Mouse (Mus musculus): ENCODE results near the gene Nfu1. TPM values are rescaled to one million over a fixed set of nuclear protein-coding genes. Genes with fewer than 3 reads are reported as not detected.

Nfu1 gene
- polyA plus RNA-seq, 1 experiment, result 100 TPM

DNA sequence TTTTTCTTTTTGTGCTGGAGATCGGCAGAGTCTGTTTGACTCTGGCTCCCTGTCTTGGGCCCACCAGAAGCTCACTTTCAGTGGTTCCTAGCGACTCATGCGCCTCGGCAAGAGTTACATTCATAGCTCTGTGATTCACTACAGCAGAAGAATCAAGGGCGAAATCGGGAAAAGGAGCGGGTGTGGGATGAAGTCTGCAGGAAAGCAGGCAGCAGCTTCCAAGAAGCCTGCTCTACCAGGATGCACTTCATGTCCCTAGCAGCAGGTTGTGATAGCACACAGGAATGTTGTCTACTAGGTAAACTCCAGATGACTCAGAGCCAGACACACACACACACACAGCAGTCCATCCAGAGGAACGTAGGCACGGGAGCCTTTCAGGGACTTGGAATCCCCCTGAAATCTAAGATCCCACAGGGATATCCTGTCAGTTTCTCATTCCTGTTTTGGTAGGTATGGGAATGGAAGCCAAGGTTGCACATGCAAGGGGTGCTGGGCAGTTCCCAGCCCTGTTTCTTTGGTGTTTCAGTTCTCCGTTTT is 42.9 kb downstream of the Nfu1 start:
- no peak for DNase-seq
- 95% methylated on average over 10 of the region's 10 CpGs for WGBS
- no peak for TF ChIP-seq POLR2A (IDR thresholded peaks at IDR 0.05; ENCODE audit: control insufficient read depth, extremely low read depth, insufficient read depth, low read length, poor library complexity)
- TF ChIP-seq CTCF (IDR thresholded peaks at IDR 0.05; ENCODE audit: borderline replicate concordance, control insufficient read depth, extremely low read depth, insufficient read depth, low read length, poor library complexity), result no peak
- no peak overlapping the region for H3K4me3 ChIP-seq (ENCODE audit: control insufficient read depth, insufficient read depth, low read length)
- peaks cover 43% of the 10 kb centered on the region for H3K36me3 ChIP-seq (ENCODE audit: control insufficient read depth, insufficient read depth, low read length)
- no peak overlapping the region for H3K27ac ChIP-seq (ENCODE audit: control insufficient read depth, insufficient read depth, low read length)
- H3K4me1 ChIP-seq (replicated peaks; ENCODE audit: control insufficient read depth, insufficient read depth, low read length), result no peaks in the 10 kb centered on the region
- no peaks in the 10 kb centered on the region for H3K27me3 ChIP-seq (ENCODE audit: control insufficient read depth, insufficient read depth, low read length)

DNA sequence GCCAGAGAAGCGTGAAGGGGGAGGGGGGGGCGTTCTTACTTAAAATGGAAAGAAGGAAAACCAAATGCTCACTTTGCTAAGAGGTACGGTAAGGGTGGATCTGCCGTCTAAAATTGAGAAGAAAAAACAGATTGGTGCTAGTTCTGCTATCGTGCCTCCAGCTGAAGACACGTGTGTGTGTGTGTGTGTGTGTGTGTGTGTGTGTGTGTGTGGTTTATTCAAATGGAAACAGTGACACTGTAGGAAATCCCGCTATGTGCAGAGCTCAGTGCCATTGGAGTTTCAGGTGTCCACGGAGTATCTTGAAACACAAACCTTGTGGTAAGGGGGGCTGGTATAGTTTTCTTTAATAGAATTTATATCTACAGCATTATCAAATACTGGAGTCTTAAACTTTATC is 45.2 kb downstream of the Nfu1 start:
- 92% methylated on average over 8 of the region's 8 CpGs for WGBS
- H3K4me3 ChIP-seq (ENCODE audit: control insufficient read depth, insufficient read depth, low read length), result no peak overlapping the region
- TF ChIP-seq POLR2A (IDR thresholded peaks at IDR 0.05; ENCODE audit: control insufficient read depth, extremely low read depth, insufficient read depth, low read length, poor library complexity) (no peak), CTCF (IDR thresholded peaks at IDR 0.05; ENCODE audit: borderline replicate concordance, control insufficient read depth, extremely low read depth, insufficient read depth, low read length, poor library complexity) (no peak)
- no peaks in the 10 kb centered on the region for H3K27me3 ChIP-seq (ENCODE audit: control insufficient read depth, insufficient read depth, low read length)
- DNase-seq, result no peak
- H3K36me3 ChIP-seq (ENCODE audit: control insufficient read depth, insufficient read depth, low read length), result peaks cover 59% of the 10 kb centered on the region
- no peak overlapping the region for H3K27ac ChIP-seq (ENCODE audit: control insufficient read depth, insufficient read depth, low read length)
- H3K4me1 ChIP-seq (replicated peaks; ENCODE audit: control insufficient read depth, insufficient read depth, low read length), result no peaks in the 10 kb centered on the region

GRCm38 (mm10) chr6:87059754-87060153 is 50.7 kb downstream of the Nfu1 start:
- Histone ChIP-seq H3K4me1 (replicated peaks; ENCODE audit: control insufficient read depth, insufficient read depth, low read length) (no peaks in the 10 kb centered on the region), H3K36me3 (ENCODE audit: control insufficient read depth, insufficient read depth, low read length) (peaks cover 62% of the 10 kb centered on the region)
- WGBS, result 96% methylated on average over 1 of the region's 1 CpGs

GRCm38 (mm10) chr6:87063586-87063985 is 54.5 kb downstream of the Nfu1 start:
- Histone ChIP-seq H3K36me3 (ENCODE audit: control insufficient read depth, insufficient read depth, low read length) (peaks cover 65% of the 10 kb centered on the region), H3K27me3 (ENCODE audit: control insufficient read depth, insufficient read depth, low read length) (no peaks in the 10 kb centered on the region), H3K4me1 (replicated peaks; ENCODE audit: control insufficient read depth, insufficient read depth, low read length) (no peaks in the 10 kb centered on the region), H3K27ac (ENCODE audit: control insufficient read depth, insufficient read depth, low read length) (no peak overlapping the region), H3K4me3 (ENCODE audit: control insufficient read depth, insufficient read depth, low read length) (no peak overlapping the region)
- TF ChIP-seq CTCF (IDR thresholded peaks at IDR 0.05; ENCODE audit: borderline replicate concordance, control insufficient read depth, extremely low read depth, insufficient read depth, low read length, poor library complexity) (no peak), POLR2A (IDR thresholded peaks at IDR 0.05; ENCODE audit: control insufficient read depth, extremely low read depth, insufficient read depth, low read length, poor library complexity) (no peak)
- no peak for DNase-seq
- 97% methylated on average over 4 of the region's 4 CpGs for WGBS

More at GRCm38 (mm10) chr6:87059754-87060153, 50.7 kb downstream of the Nfu1 start:
- Histone ChIP-seq H3K4me3 (ENCODE audit: control insufficient read depth, insufficient read depth, low read length) (no peak overlapping the region), H3K27me3 (ENCODE audit: control insufficient read depth, insufficient read depth, low read length) (no peaks in the 10 kb centered on the region), H3K27ac (ENCODE audit: control insufficient read depth, insufficient read depth, low read length) (no peak overlapping the region)
- TF ChIP-seq POLR2A (IDR thresholded peaks at IDR 0.05; ENCODE audit: control insufficient read depth, extremely low read depth, insufficient read depth, low read length, poor library complexity) (no peak), CTCF (IDR thresholded peaks at IDR 0.05; ENCODE audit: borderline replicate concordance, control insufficient read depth, extremely low read depth, insufficient read depth, low read length, poor library complexity) (no peak)
- no peak for DNase-seq

- 73% methylated on average over 2 of the region's 2 CpGs for WGBS
- no peaks in the 10 kb centered on the region for H3K27me3 ChIP-seq (ENCODE audit: control insufficient read depth, insufficient read depth, low read length)
- peaks cover 61% of the 10 kb centered on the region for H3K36me3 ChIP-seq (ENCODE audit: control insufficient read depth, insufficient read depth, low read length)
- no peak for DNase-seq
- no peak overlapping the region for H3K27ac ChIP-seq (ENCODE audit: control insufficient read depth, insufficient read depth, low read length)
- peaks cover 3% of the 10 kb centered on the region for H3K4me1 ChIP-seq (replicated peaks; ENCODE audit: control insufficient read depth, insufficient read depth, low read length)
- TF ChIP-seq CTCF (IDR thresholded peaks at IDR 0.05; ENCODE audit: borderline replicate concordance, control insufficient read depth, extremely low read depth, insufficient read depth, low read length, poor library complexity) (no peak), POLR2A (IDR thresholded peaks at IDR 0.05; ENCODE audit: control insufficient read depth, extremely low read depth, insufficient read depth, low read length, poor library complexity) (no peak)
- H3K4me3 ChIP-seq (ENCODE audit: control insufficient read depth, insufficient read depth, low read length), result no peak overlapping the region
Measured at GRCm38 (mm10) chr6:87068209-87068608, 59.2 kb downstream of the Nfu1 start.

GRCm38 (mm10) chr6:87069195-87069900 is 60.3 kb downstream of the Nfu1 start:
- Histone ChIP-seq H3K36me3 (ENCODE audit: control insufficient read depth, insufficient read depth, low read length) (peaks cover 56% of the 10 kb centered on the region), H3K27ac (ENCODE audit: control insufficient read depth, insufficient read depth, low read length) (no peak overlapping the region), H3K4me1 (replicated peaks; ENCODE audit: control insufficient read depth, insufficient read depth, low read length) (peaks cover 3% of the 10 kb centered on the region), H3K27me3 (ENCODE audit: control insufficient read depth, insufficient read depth, low read length) (no peaks in the 10 kb centered on the region), H3K4me3 (ENCODE audit: control insufficient read depth, insufficient read depth, low read length) (no peak overlapping the region)
- 95% methylated on average over 7 of the region's 7 CpGs for WGBS
- TF ChIP-seq POLR2A (IDR thresholded peaks at IDR 0.05; ENCODE audit: control insufficient read depth, extremely low read depth, insufficient read depth, low read length, poor library complexity) (no peak), CTCF (IDR thresholded peaks at IDR 0.05; ENCODE audit: borderline replicate concordance, control insufficient read depth, extremely low read depth, insufficient read depth, low read length, poor library complexity) (no peak)
- DNase-seq, result no peak

Data from thymus, adult 2 months (tissue).